Mouse (Mus musculus) midbrain, postnatal 0 days (tissue): Measurements from ENCODE around the gene Hspa12a. TPM values are rescaled to one million over a fixed set of nuclear protein-coding genes. Genes with fewer than 3 reads are reported as not detected.

Source experiments
- ATAC-seq: fragments of 200-750 bp; cut with Nextera tagmentation; 2 replicates; pipeline ENCODE4 v1.8.0; 2017; ENCODE audit warnings: moderate number of reproducible peaks, mild to moderate bottlenecking, moderate TSS enrichment, moderate library complexity; ENCODE audit not compliant: low FRiP score
- DNase-seq: peaks from one replicate; pipeline ENCODE4 v3.0.0-alpha.2; 2015; ENCODE audit warnings: low spot score
- H3K27ac ChIP-seq: fragments of 300-500 bp; sonication (generic); 2 replicates; pipeline ENCODE4 v1.5.1; 2014; ENCODE audit warnings: low read depth, mild to moderate bottlenecking, low read length, mixed read lengths
- H3K27me3 ChIP-seq: fragments of 300-500 bp; sonication (generic); 2 replicates; pipeline ENCODE4 v1.6.1; 2014; ENCODE audit warnings: low read length, control low read depth, mixed read lengths; ENCODE audit not compliant: insufficient read depth
- H3K36me3 ChIP-seq: fragments of 300-500 bp; sonication (generic); 2 replicates; pipeline ENCODE4 v1.6.1; 2014; ENCODE audit warnings: low read length, control low read depth, mixed read lengths; ENCODE audit not compliant: insufficient read depth
- H3K4me1 ChIP-seq: fragments of 300-500 bp; sonication (generic); 2 replicates; pipeline ENCODE4 v1.6.1; 2014; ENCODE audit warnings: mild to moderate bottlenecking, control low read depth, antibody characterized with exemption, low read length, mixed read lengths; ENCODE audit not compliant: insufficient read depth
- H3K4me2 ChIP-seq: fragments of 300-500 bp; sonication (generic); 2 replicates; pipeline ENCODE4 v1.6.1; 2014; ENCODE audit warnings: low read depth, mild to moderate bottlenecking, low read length, mixed read lengths; ENCODE audit not compliant: poor library complexity, severe bottlenecking
- H3K4me3 ChIP-seq: fragments of 300-500 bp; sonication (generic); 2 replicates; pipeline ENCODE4 v1.5.1; 2014; ENCODE audit warnings: low read depth, mild to moderate bottlenecking, low read length, moderate library complexity
- H3K9ac ChIP-seq: fragments of 300-500 bp; sonication (generic); replicated peaks from 2 replicates; pipeline ENCODE4 v1.6.1; 2014; ENCODE audit warnings: mild to moderate bottlenecking, low read length, moderate library complexity, mixed read lengths; ENCODE audit not compliant: poor library complexity, severe bottlenecking
- H3K9me3 ChIP-seq: fragments of 300-500 bp; sonication (generic); 2 replicates; pipeline ENCODE4 v1.6.1; 2016; ENCODE audit warnings: low read length, control low read depth
- CTCF ChIP-seq: IDR thresholded peaks from 2 replicates; pipeline ENCODE4 v1.5.1; 2016; ENCODE audit warnings: antibody characterized with exemption, mild to moderate bottlenecking
- WGBS: fragments of 180-500 bp; shearing (Covaris S2); extraction: QIAGEN DNeasy Blood & Tissue Kit; methylation state at CpG from one replicate; pipeline ENCODE4 v1.1.7; 2014; 5-methylcytosine and 5-hydroxymethylcytosine counted together
- polyA plus RNA-seq: library from polyadenylated mRNA; unstranded; fragments of >200 nt; fragmentation: Nextera tagmentation; extraction: Ambion mirVana; gene quantifications from 2 replicates; pipeline ENCODE4 v1.2.1, GENCODE M21; 2015
- total RNA-seq: library from RNA; depleted of rRNA; stranded (reverse); fragments of >200 nt; gene quantifications from 2 replicates; pipeline ENCODE4 v1.2.3, GENCODE M21; 2014

The Hspa12a gene
- total and polyA plus RNA-seq, 2 experiments from 2014 or later, result 53.8 to 73.7 TPM

DNA sequence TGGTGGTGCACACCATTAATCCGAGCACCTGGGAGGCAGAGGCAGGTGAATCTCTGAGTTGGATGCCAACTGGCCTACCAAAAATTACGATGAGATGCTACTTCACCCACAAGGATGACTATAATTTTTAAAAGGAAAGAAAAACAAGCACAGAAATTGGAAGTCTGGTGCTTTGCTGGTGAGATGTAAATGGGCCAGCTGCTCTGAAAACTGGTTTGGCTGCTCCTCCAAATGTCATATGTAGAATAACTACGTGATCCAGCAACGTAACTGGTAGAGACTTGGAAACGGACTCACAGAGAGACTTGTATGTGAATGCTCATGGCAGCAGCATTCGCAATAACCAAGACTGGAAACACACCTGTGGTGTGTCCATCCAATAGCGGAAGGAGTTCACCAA, 113.3 kb downstream of the Hspa12a start:
- H3K4me3 ChIP-seq, result no peak overlapping the region
- WGBS, result 91% methylated on average over 7 of the region's 7 CpGs
- H3K9me3 ChIP-seq, result no peaks in the 10 kb centered on the region
- H3K27me3 ChIP-seq, result no peaks in the 10 kb centered on the region
- DNase-seq (no peak), ATAC-seq (no peak)
- no peak for TF ChIP-seq CTCF
- H3K36me3 ChIP-seq, result peaks cover 11% of the 10 kb centered on the region; the same call in 1 of the 2 replicates
- no peak overlapping the region for H3K4me2 ChIP-seq
- H3K9ac ChIP-seq, result no peak overlapping the region
- peak overlapping the region; percentile 32; the same call in 1 of the 2 replicates for H3K27ac ChIP-seq
- H3K4me1 ChIP-seq, result 0 out of 2 replicates have a peak, but pooled peaks cover 15% of the 10 kb centered on the region

DNA sequence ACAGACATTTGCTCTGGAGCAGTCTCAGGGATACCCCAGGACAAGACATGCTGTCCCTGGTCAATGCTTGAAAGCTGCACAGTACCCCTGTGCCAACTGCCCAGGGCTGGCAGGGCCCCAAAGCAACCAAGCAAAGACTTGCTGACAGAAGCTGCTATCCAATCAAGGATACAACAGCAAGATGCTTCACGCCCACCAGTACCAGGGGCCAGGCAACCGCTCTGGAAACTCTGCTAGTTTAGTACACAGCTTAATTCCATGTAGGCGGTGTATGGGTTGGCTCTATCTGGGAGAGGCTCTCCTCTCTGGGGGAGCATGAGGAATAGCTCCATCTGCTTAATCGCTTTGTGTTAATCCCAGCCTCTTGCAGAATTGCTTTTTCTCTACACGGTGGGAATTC, 113.9 kb downstream of the Hspa12a start:
- WGBS, result 29% methylated on average over 5 of the region's 5 CpGs

GRCm38 (mm10) chr19:58827656-58828055, 115.8 kb downstream of the Hspa12a start:
- no peaks in the 10 kb centered on the region for H3K27me3 ChIP-seq
- no peak for DNase-seq
- H3K4me1 ChIP-seq, result 0 out of 2 replicates have a peak, but pooled peaks cover 15% of the 10 kb centered on the region
- TF ChIP-seq CTCF, result no peak
- H3K27ac ChIP-seq, result no peak overlapping the region
- H3K36me3 ChIP-seq, result peaks cover 21% of the 10 kb centered on the region; the same call in 1 of the 2 replicates
- no peak overlapping the region for H3K4me3 ChIP-seq
- 58% methylated on average over 7 of the region's 7 CpGs for WGBS
- no peak overlapping the region for H3K9ac ChIP-seq
- no peak overlapping the region for H3K4me2 ChIP-seq
- ATAC-seq, result no peak
- no peaks in the 10 kb centered on the region for H3K9me3 ChIP-seq

More for the DNA sequence above, 113.9 kb downstream of the Hspa12a start:
- H3K36me3 ChIP-seq, result peaks cover 17% of the 10 kb centered on the region; the same call in 1 of the 2 replicates
- DNase-seq (peak; percentile 89), ATAC-seq (peak; percentile 71)
- no peak overlapping the region for H3K9ac ChIP-seq
- H3K4me1 ChIP-seq, result 0 out of 2 replicates have a peak, but pooled peaks cover 15% of the 10 kb centered on the region
- no peak for TF ChIP-seq CTCF
- peak overlapping the region; percentile 32; the same call in 1 of the 2 replicates for H3K27ac ChIP-seq
- no peak overlapping the region for H3K4me2 ChIP-seq
- no peak overlapping the region for H3K4me3 ChIP-seq
- H3K27me3 ChIP-seq, result no peaks in the 10 kb centered on the region
- H3K9me3 ChIP-seq, result no peaks in the 10 kb centered on the region

DNA sequence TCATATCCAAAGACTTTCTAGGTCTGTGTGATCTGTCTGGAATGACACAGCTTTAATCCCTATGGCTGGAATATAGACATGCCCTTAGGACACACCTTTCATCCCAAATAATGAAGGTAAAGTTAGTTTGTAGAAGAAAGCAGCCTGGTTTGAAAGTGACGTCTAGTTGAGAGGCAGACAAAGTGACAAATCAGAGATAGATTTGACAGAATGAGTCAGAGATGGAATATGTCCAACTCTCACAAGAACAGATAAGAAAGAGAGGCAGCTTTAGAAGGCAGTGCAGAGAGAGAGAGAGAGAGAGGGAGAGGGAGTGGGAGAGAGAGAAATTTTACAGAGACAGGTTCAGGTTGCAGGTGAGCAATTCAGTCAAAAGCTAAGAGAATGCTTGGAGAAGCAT, 119.1 kb downstream of the Hspa12a start:
- H3K27ac ChIP-seq, result no peak overlapping the region
- no peak overlapping the region for H3K9ac ChIP-seq
- no peaks in the 10 kb centered on the region for H3K9me3 ChIP-seq
- ATAC-seq (no peak), DNase-seq (no peak)
- 0 out of 2 replicates have a peak, but pooled peaks cover 1% of the 10 kb centered on the region for H3K4me1 ChIP-seq
- H3K27me3 ChIP-seq, result no peaks in the 10 kb centered on the region
- H3K4me3 ChIP-seq, result no peak overlapping the region
- no peak overlapping the region for H3K4me2 ChIP-seq
- WGBS, result 79% methylated on average over 1 of the region's 1 CpGs
- no peak for TF ChIP-seq CTCF
- peaks cover 36% of the 10 kb centered on the region for H3K36me3 ChIP-seq

DNA sequence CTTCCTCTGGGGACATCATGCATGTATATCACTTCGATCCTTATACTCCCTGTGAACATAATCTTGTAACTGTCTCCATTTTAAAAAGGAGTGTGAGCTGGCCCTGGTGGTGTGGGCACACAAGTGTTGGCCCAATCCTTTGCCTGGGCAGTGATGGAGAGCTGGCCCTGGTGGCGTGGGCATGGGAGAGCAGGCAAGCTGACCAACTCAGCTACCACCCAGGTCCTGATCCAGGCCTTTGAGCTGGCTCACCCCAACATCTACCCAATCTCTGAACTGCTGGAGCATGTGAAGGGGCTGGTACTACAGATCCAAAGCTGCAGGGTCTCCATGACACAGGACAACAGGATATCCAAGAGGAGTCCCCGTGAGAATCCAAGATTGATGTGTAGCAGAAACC, 120.2 kb downstream of the Hspa12a start:
- Histone ChIP-seq H3K4me3 (no peak overlapping the region), H3K4me2 (no peak overlapping the region), H3K9me3 (no peaks in the 10 kb centered on the region), H3K27ac (no peak overlapping the region), H3K36me3 (peaks cover 42% of the 10 kb centered on the region), H3K4me1 (no peaks in the 10 kb centered on the region), H3K27me3 (no peaks in the 10 kb centered on the region), H3K9ac (no peak overlapping the region)
- ATAC-seq, result no peak
- WGBS, result 86% methylated on average over 3 of the region's 3 CpGs
- no peak for TF ChIP-seq CTCF
- no peak for DNase-seq

GRCm38 (mm10) chr19:58822454-58823200, 120.8 kb downstream of the Hspa12a start:
- H3K4me1 ChIP-seq, result no peaks in the 10 kb centered on the region
- no peak for ATAC-seq
- H3K9me3 ChIP-seq, result no peaks in the 10 kb centered on the region
- 70% methylated on average over 20 of the region's 20 CpGs for WGBS
- H3K4me3 ChIP-seq, result no peak overlapping the region
- H3K36me3 ChIP-seq, result peaks cover 42% of the 10 kb centered on the region
- H3K27me3 ChIP-seq, result no peaks in the 10 kb centered on the region
- no peak for TF ChIP-seq CTCF
- H3K4me2 ChIP-seq, result no peak overlapping the region
- DNase-seq, result peak; percentile 67
- H3K27ac ChIP-seq, result no peak overlapping the region
- H3K9ac ChIP-seq, result no peak overlapping the region
